Mouse (Mus musculus) brown adipose tissue, adult 24 weeks (tissue): ENCODE measurements around the gene Hist1h3d. TPM values are rescaled to one million over a fixed set of nuclear protein-coding genes. Genes with fewer than 3 reads are reported as not detected.
"Not testable (repeated sequence)": the region's sequence is repeated elsewhere in the genome, so short reads cannot be mapped to it uniquely, and the experiment has no call there.

Source experiments
- H3K27ac ChIP-seq: fragments of 200-500 bp; replicated peaks from 2 replicates; pipeline ENCODE4 v1.5.1; 2012; ENCODE audit warnings: low read depth, mild to moderate bottlenecking, low read length
- H3K4me1 ChIP-seq: fragments of 200-500 bp; 2 replicates; pipeline ENCODE4 v1.6.1; 2012; ENCODE audit warnings: low read length, mixed read lengths; ENCODE audit not compliant: control insufficient read depth, insufficient read depth, insufficient read length
- H3K4me3 ChIP-seq: fragments of 200-500 bp; 2 replicates; pipeline ENCODE4 v1.5.1; 2012; ENCODE audit warnings: low read depth, mild to moderate bottlenecking, low read length, moderate library complexity; ENCODE audit not compliant: insufficient read depth
- polyA plus RNA-seq: library from polyadenylated mRNA; stranded (reverse); fragments of >200 nt; gene quantifications from 2 replicates; pipeline ENCODE4 v1.2.4, GENCODE M21; 2012; ENCODE audit not compliant: missing spikeins, insufficient read depth, insufficient read length

Gene Hist1h3d
- polyA plus RNA-seq, 1 experiment, result 1.1 TPM

DNA sequence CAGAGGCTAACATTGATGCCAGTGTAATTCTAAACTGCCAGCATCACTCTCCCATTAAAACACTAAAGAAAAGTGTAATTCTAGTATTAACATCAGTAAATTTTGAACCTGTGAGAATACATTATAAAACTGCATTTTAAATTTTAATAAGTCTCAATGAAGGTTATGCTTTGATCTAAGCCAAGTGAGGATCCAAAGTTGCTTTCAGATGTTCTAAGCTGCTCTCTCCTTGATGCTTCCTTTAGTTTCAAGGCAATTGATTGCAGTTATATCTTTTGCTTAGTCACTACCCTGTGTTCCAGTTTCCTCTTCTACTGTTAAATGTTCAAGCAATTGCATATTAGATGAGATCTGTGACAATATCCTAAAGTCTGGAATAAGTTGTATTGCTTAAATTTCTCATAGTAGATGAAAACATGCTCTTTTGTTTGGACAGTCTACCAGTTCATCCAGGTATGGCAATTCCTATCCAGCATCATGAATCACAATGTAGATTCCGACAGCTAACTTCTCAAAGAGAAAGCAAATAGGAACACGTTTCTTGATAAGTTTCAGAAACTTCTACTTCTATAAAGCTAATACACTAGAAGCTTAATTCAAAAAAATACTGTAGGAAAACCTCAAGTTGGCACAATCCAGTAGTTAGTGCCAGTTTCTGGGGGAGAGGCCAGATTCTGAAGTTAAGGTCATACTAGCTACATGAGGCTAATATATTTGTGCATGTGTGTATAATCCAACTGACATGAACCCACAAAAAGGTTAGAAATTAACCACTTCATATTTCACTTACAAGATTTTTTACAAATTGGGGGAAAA lies 3.1 kb upstream of the Hist1h3d start:
- H3K4me1 ChIP-seq, result 0 out of 2 replicates have a peak, but pooled peaks cover 2% of the 10 kb centered on the region
- H3K27ac ChIP-seq, result no peak overlapping the region
- H3K4me3 ChIP-seq, result no peak overlapping the region

DNA sequence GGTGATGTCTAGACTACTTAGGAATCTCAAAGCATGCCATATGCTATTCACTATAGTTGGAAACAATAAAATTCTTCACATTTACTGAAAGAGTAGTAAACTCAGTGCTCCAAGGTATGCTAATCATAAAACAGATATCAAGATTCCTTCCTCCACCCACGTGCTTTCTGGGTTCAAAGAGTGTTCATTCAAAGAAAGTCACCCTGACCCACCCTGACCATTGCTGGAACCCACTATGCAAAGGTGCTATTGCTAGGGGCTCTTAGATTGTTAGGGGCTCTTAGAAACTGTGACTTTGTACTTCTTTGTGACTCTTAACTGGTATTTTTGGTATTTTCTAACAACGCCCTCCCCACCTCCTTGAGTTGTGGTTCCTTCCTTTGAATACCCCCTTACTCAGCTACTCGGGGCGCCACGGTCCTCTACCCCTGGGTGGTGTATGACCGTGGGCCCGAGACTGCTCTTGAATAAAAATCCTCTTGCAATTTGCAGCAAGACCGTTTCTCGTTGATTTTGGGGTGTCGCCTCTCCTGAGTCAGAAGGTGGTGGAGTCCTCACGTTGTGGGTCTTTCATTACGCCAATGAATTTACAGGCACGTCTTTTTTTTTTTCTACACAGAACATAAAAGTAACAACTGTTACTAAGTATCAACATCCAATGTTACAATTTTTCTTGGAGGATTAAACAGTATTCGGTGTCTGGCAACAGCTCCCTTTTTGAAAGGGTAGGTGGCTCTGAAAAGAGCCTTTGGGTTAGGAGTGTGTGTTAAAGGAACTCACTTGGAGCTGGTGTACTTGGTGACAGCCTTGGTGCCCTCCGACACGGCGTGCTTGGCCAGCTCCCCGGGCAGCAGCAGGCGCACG lies 2.3 kb upstream of the Hist1h3d start:
- H3K27ac ChIP-seq, result not testable (repeated sequence)

GRCm38 (mm10) chr13:23573898-23574524 lies 1.6 kb upstream of the Hist1h3d start, which contains the start of the genes Hist1h2bf and Hist1h2ad:
TSS of gene Hist1h2bf (minus strand) at chr13:23574196.
TSS of gene Hist1h2ad (plus strand) at chr13:23574381.
- H3K4me3 ChIP-seq, result peak within 1 kb of the TSS; percentile 49
- H3K4me1 ChIP-seq, result not testable (repeated sequence)
- H3K27ac ChIP-seq, result peak within 1 kb of the TSS; percentile 42; the same call in 1 of the 2 replicates

More for the DNA sequence above, 2.3 kb upstream of the Hist1h3d start:
- not testable (repeated sequence) for H3K4me1 ChIP-seq
- H3K4me3 ChIP-seq, result peak overlapping the region; percentile 49

DNA sequence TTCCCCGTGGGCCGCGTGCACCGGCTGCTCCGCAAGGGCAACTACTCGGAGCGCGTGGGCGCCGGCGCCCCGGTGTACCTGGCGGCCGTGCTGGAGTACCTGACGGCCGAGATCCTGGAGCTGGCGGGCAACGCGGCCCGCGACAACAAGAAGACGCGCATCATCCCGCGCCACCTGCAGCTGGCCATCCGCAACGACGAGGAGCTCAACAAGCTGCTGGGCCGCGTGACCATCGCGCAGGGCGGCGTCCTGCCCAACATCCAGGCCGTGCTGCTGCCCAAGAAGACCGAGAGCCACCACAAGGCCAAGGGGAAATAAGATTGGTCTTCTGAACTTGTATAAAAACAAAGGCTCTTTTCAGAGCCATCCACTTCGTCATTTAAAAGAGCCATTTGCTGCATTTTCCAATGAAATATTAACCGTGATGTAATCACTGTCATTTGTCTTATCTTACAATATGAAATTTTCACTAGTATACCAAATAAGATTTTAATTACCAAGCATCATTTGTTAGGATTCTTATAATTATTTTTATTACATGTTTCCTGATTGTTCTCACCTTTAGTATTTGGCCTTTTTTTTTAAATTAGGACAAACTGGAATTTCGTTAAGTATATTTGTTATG lies 905 bp upstream of the Hist1h3d start:
- H3K4me1 ChIP-seq, H3K27ac ChIP-seq: not testable (repeated sequence)
- peak overlapping the region; percentile 28 for H3K4me3 ChIP-seq

DNA sequence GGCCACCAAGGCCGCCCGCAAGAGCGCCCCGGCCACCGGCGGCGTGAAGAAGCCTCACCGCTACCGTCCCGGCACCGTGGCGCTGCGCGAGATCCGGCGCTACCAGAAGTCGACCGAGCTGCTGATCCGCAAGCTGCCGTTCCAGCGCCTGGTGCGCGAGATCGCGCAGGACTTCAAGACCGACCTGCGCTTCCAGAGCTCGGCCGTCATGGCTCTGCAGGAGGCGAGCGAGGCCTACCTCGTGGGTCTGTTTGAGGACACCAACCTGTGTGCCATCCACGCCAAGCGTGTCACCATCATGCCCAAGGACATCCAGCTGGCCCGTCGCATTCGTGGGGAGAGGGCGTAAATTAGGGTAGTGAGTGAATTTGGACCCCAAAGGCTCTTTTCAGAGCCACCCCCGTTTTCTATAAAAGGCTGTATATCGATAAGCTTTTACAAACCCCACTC lies 326 bp downstream of the Hist1h3d start:
- peak overlapping the region; percentile 59 for H3K4me3 ChIP-seq
- not testable (repeated sequence) for H3K27ac ChIP-seq, H3K4me1 ChIP-seq

- Histone ChIP-seq H3K27ac (no peak overlapping the region), H3K4me1 (0 out of 2 replicates have a peak, but pooled peaks cover 2% of the 10 kb centered on the region), H3K4me3 (0 out of 2 replicates have a peak overlapping the region, but pooled peaks have one; percentile 6)
Observed at GRCm38 (mm10) chr13:23576351-23576881, 853 bp downstream of the Hist1h3d start.

DNA sequence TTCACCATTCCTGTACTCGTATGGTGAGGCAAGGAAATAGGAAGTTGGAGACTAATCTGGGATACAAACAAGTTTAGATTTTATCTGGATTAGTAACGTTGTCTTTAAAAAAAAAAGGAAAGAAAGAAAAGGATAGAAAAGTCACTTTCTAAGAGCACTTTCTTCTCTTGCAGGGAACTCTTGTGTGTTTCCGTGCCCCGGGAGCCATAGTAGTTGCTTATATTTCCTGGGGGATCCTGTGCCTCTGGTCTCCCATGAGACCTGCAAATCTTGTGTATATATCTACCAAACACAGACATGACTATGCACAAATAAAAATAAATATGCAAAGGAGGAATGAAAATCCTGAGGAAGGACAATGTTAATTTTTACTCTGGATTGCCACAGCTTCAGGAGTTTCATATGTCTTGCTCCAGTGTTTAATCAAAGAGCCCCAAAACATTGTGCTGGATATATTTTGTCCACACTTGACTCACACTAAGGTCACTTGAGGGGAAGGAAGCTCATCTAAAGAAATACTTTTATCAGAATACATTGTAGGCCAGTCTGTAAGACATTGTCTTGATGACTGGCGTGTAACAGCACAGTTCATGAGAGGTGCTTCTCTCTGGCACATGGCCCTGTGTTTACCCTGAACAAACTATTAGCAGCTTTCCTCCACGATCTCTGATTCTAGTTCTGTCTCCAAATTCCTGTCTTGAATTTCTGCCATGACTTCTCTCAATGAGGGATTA lies 1.5 kb downstream of the Hist1h3d start:
- no peak overlapping the region for H3K27ac ChIP-seq
- 0 out of 2 replicates have a peak, but pooled peaks cover 2% of the 10 kb centered on the region for H3K4me1 ChIP-seq
- no peak overlapping the region for H3K4me3 ChIP-seq

DNA sequence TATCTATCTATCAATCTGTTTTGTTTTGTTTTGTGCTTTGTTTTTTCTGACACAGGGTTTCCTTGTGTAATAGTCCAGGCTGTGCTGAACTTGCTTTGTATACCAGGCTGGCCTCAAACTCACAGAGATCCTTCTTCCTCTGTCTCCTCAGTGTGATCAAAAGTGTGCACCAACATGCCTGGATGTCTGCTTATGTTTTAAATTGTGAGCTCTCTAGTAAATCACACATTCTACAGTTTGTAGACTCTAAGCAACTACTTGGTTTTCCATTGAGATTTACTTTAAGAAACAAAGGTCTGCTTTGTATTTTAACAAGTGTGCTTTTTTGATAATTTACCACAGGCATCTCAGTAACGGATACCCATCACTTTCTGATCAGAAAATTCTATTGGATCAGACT lies 2.3 kb downstream of the Hist1h3d start:
- Histone ChIP-seq H3K4me1 (peaks cover 4% of the 10 kb centered on the region; the same call in 1 of the 2 replicates), H3K27ac (no peak overlapping the region), H3K4me3 (no peak overlapping the region)

DNA sequence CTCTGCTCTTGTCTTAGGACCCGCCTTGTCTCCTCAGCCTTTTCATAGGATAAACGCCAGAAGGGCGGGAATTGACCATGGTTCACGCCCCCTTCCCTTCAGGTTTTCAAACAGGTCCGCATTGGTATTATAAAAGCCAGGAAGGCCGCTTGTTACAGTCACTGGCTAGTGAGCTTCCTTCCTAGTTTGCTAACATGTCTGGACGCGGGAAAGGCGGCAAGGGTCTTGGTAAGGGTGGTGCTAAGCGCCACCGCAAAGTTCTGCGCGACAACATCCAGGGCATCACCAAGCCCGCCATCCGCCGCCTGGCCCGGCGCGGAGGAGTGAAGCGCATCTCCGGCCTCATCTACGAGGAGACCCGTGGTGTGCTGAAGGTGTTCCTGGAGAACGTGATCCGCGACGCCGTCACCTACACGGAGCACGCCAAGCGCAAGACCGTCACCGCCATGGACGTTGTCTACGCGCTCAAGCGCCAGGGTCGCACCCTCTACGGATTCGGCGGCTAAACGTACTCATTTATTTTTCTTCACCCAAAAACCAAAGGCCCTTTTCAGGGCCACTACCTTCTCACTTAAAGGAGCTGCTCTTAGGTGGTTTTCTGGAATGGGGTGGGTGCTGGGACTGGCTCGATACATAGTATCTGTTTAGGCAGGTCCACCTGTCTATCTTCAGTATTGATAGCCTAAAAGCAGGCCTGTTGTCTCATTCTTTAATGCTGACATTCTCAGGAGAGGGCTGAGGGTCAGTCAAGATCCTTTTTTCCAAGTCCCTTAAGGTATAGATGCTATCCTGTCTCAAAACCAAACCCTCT lies 6.0 kb downstream of the Hist1h3d start, which contains the start of gene Hist1h4d:
TSS of gene Hist1h4d (plus strand) at position 191 of the 811 bp plus-strand sequence.
- Histone ChIP-seq H3K4me1 (peaks cover 11% of the 10 kb centered on the region; the same call in 1 of the 2 replicates), H3K27ac (no peak within 1 kb of the TSS), H3K4me3 (peak within 1 kb of the TSS; percentile 54)

- H3K27ac ChIP-seq, result no peak overlapping the region
- peak overlapping the region; percentile 54 for H3K4me3 ChIP-seq
- H3K4me1 ChIP-seq, result peaks cover 11% of the 10 kb centered on the region; the same call in 1 of the 2 replicates
Observed at GRCm38 (mm10) chr13:23582219-23583056, 6.9 kb downstream of the Hist1h3d start.

- Histone ChIP-seq H3K4me3 (no peak overlapping the region), H3K27ac (peak overlapping the region; percentile 41; the same call in 1 of the 2 replicates), H3K4me1 (peaks cover 11% of the 10 kb centered on the region; the same call in 1 of the 2 replicates)
Observed at GRCm38 (mm10) chr13:23583387-23584068, 8.0 kb downstream of the Hist1h3d start.

- Histone ChIP-seq H3K4me1 (peaks cover 11% of the 10 kb centered on the region; the same call in 1 of the 2 replicates), H3K27ac (peak overlapping the region; percentile 99), H3K4me3 (peak overlapping the region; percentile 92)
Observed at GRCm38 (mm10) chr13:23584331-23584730, 8.8 kb downstream of the Hist1h3d start.
